Mouse (Mus musculus) ES-E14 (cell line): ENCODE data around the gene Grid1. TPM values are rescaled to one million over a fixed set of nuclear protein-coding genes. Genes with fewer than 3 reads are reported as not detected.

Experiments used
- DNase-seq: peaks from one replicate; pipeline ENCODE4 v3.0.0-alpha.2; 2013; ENCODE audit warnings: low read depth, low spot score
- H3K27ac ChIP-seq: 2 replicates; pipeline ENCODE4 v1.5.1; 2012; ENCODE audit warnings: low read depth, mild to moderate bottlenecking, low read length, moderate library complexity, mixed read lengths; ENCODE audit not compliant: poor library complexity, insufficient read depth, severe bottlenecking
- H3K36me3 ChIP-seq: 2 replicates; pipeline ENCODE4 v1.6.1; 2012; ENCODE audit warnings: mild to moderate bottlenecking, low read length, moderate library complexity, mixed read lengths; ENCODE audit not compliant: control insufficient read depth, poor library complexity, insufficient read depth, severe bottlenecking
- H3K4me1 ChIP-seq, 2 experiments: fragments of 150-350 bp in 1 of 2; sonication (generic) in 1 of 2; 2 replicates each; pipeline ENCODE4 v1.6.1; 2012; ENCODE audit warnings: low read length in 2 of 2, mild to moderate bottlenecking in 1 of 2, mixed read lengths in 1 of 2; ENCODE audit not compliant: control insufficient read depth in 2 of 2, insufficient read depth in 2 of 2, poor library complexity in 1 of 2
- H3K4me3 ChIP-seq, 2 experiments: fragments of 150-350 bp in 1 of 2; sonication (generic) in 1 of 2; 2 replicates each; pipeline ENCODE4 v1.5.1; 2012; ENCODE audit warnings: low read length in 2 of 2, low read depth in 1 of 2, mild to moderate bottlenecking in 1 of 2, mixed read lengths in 1 of 2; ENCODE audit not compliant: insufficient read depth in 1 of 2, poor library complexity in 1 of 2, severe bottlenecking in 1 of 2
- H3K9ac ChIP-seq: 2 replicates; pipeline ENCODE4 v1.6.1; 2012; ENCODE audit warnings: low read depth, mild to moderate bottlenecking, low read length, mixed read lengths; ENCODE audit not compliant: poor library complexity, insufficient read depth, severe bottlenecking
- H3K9me3 ChIP-seq: fragments of 150-350 bp; sonication (generic); 2 replicates; pipeline ENCODE4 v1.6.1; 2012; ENCODE audit warnings: low read depth, mild to moderate bottlenecking, low read length; ENCODE audit not compliant: control insufficient read depth, insufficient read depth
- CHD2 ChIP-seq: IDR thresholded peaks from 2 replicates; pipeline ENCODE4 v1.6.1; 2014; ENCODE audit warnings: mild to moderate bottlenecking, low read depth, low read length, inconsistent platforms
- HCFC1 ChIP-seq: IDR thresholded peaks from 2 replicates; pipeline ENCODE4 v1.6.1; 2012; ENCODE audit warnings: low read length, inconsistent platforms, borderline replicate concordance; ENCODE audit not compliant: insufficient read depth
- MAFK ChIP-seq: IDR thresholded peaks from 2 replicates; pipeline ENCODE4 v1.6.1; 2014; ENCODE audit warnings: mild to moderate bottlenecking, low read depth, low read length, inconsistent platforms; ENCODE audit not compliant: insufficient read depth
- ZC3H11A ChIP-seq: IDR thresholded peaks from 2 replicates; pipeline ENCODE4 v1.6.1; 2012; ENCODE audit warnings: low read depth, mild to moderate bottlenecking, inconsistent platforms, low read length, borderline replicate concordance
- ZNF384 ChIP-seq: IDR thresholded peaks from 2 replicates; pipeline ENCODE4 v1.6.1; 2012; ENCODE audit warnings: low read depth, low read length, inconsistent platforms
- in situ Hi-C, 2 experiments: fragments of 600-800 bp; cut with MboI; formaldehyde crosslinking; loops; one replicate each; pipeline ENCODE4 v1.15.1; 2025; ENCODE audit warnings: low sequenced_read_pairs in 2 of 2, inconsistent platforms in 1 of 2; ENCODE audit not compliant: unreplicated experiment in 2 of 2
- total RNA-seq: library from RNA; depleted of rRNA; stranded (reverse); fragments of 300-350 nt; gene quantifications from 2 replicates; pipeline ENCODE4 v1.2.3, GENCODE M21; 2012; rRNA removed

The Grid1 gene
- total RNA-seq, 1 experiment = 0.54 TPM

DNA sequence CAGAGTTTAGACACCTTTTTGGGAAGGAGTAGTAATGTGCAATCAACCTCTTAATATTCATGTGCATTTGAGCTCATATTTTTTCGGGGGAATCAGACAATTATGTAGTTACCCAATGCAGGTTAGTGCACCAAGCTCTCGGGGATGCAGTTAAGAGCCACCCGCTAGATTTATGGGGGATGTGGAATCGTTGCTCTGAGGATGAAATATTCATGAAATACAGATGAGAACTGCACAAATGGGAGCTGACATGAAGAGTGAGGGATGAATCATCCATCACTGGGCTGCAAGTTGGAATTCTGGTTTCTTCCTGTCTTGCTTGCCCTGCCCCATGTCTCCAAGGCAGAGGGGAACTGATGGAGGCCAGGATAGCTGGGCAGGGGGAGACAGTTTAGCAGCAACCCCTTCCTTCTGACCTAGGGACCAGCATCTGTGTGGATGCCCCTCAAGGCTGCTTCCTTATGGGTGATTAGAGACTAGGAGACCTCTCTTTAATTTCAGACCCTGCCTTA is 753.1 kb downstream of the Grid1 start:
- Histone ChIP-seq H3K4me1 (0 out of 4 replicates have a peak, but pooled peaks cover 0 to 2% of the 10 kb centered on the region in 2 experiments), H3K36me3 (no peaks in the 10 kb centered on the region), H3K4me3 (no peak overlapping the region), H3K9ac (no peak overlapping the region), H3K27ac (no peak overlapping the region), H3K9me3 (no peaks in the 10 kb centered on the region)
- in situ Hi-C loops = no loop called here
- TF ChIP-seq HCFC1 (no peak), CHD2 (no peak), ZC3H11A (no peak), ZNF384 (no peak), MAFK (no peak)
- DNase-seq = no peak

DNA sequence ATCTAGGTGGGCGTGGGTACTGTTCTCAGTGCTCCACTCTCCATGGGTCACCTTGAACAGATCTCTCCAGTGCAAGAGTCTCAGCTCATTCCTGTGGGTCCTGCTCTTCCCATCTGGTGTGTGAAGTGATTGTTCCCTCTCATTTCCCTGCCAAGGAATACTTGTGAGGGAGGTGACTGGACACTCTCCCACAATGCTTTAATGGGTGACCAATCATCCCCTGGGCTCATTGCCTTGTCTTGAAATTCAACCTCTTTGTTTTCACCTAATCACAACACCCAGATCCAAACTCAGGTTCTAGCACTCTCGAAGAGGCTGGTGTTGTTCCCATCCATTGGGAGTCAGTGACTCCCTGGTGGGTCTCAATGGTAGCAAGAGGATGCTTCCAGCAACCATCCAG is 754.6 kb downstream of the Grid1 start:
- H3K9me3 ChIP-seq = no peaks in the 10 kb centered on the region
- no peak overlapping the region for H3K9ac ChIP-seq
- TF ChIP-seq MAFK = no peak
- no peak for TF ChIP-seq HCFC1
- H3K4me1 ChIP-seq = 0 out of 4 replicates have a peak, but pooled peaks cover 0 to 2% of the 10 kb centered on the region in 2 experiments
- H3K36me3 ChIP-seq = no peaks in the 10 kb centered on the region
- no peak overlapping the region for H3K27ac ChIP-seq
- in situ Hi-C loops = no loop called here
- DNase-seq = peak; percentile 8
- no peak overlapping the region for H3K4me3 ChIP-seq

DNA sequence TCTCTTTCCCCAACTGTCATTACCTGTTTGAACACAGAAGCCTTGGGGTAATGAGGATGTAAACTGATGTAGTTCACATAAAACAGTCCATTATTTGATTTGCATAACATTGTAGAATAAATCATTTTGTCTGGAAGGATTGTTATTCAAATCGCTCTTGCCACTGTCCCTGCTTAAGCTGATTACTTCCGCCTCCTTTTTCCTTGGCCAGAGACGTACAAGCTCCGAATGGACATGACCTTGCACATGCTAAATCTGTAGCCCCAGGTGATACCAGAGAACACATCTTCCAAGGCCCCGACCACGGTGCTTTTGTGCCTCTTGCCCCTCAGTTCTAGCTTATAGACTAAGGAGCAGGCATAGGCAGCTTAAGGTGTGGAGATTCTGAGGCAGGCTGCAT is 755.4 kb downstream of the Grid1 start:
- no peak overlapping the region for H3K9ac ChIP-seq
- DNase-seq = no peak
- no peaks in the 10 kb centered on the region for H3K9me3 ChIP-seq
- no peak for TF ChIP-seq ZC3H11A
- TF ChIP-seq MAFK = no peak
- TF ChIP-seq ZNF384 = no peak
- TF ChIP-seq HCFC1 = no peak
- no peak for TF ChIP-seq CHD2
- in situ Hi-C loops = no loop called here
- no peak overlapping the region for H3K27ac ChIP-seq
- no peak overlapping the region for H3K4me3 ChIP-seq
- H3K4me1 ChIP-seq = 0 out of 4 replicates have a peak, but pooled peaks cover 0 to 2% of the 10 kb centered on the region in 2 experiments
- no peaks in the 10 kb centered on the region for H3K36me3 ChIP-seq

DNA sequence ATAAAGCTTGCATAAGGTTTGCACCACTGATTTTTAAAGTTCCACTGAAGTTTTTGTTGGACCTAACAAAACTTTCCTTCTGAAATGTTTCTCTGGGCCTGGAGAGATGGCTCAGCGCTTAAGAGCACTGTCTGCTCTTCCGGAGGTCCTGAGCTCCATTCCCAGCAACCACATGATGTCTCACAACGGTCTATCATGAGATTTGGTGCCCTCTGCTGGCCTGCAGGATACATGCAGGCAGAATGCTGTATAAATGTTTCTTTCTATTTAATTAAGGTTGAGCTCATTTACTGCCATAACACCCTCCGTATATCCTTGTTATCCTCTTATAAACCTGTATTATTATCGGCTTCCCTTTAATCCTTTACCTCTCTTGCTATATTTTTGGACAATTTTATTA is 805.8 kb downstream of the Grid1 start:
- no peak overlapping the region for H3K27ac ChIP-seq
- in situ Hi-C loops = no loop called here
- TF ChIP-seq ZNF384 (no peak), MAFK (no peak), HCFC1 (no peak), ZC3H11A (no peak), CHD2 (no peak)
- H3K9ac ChIP-seq = no peak overlapping the region
- no peaks in the 10 kb centered on the region for H3K4me1 ChIP-seq
- no peak for DNase-seq
- no peaks in the 10 kb centered on the region for H3K36me3 ChIP-seq
- no peak overlapping the region for H3K4me3 ChIP-seq
- no peaks in the 10 kb centered on the region for H3K9me3 ChIP-seq

Other genes starting within 250 kb of the Grid1 start
- gene Ldb3, start 231.4 kb upstream of the Grid1 start, total RNA-seq = 0.98 and 1.1 TPM in 2 replicates
- gene Opn4, start 220.0 kb upstream of the Grid1 start, total RNA-seq = 0.31 and 0.53 TPM in 2 replicates
- 82.9 and 115 TPM in 2 replicates for gene Wapl, start 146.2 kb upstream of the Grid1 start, total RNA-seq